Mouse (Mus musculus) c-Kit-positive CD71-positive TER-119-negative erythroid progenitor cells, embryonic 14.5 days (primary cell): ENCODE measurements at regions not wholly inside any gene's neighbourhood (a gene's known extent, or its start where the extent isn't known, plus 50 kb on each side); places are given as distances from the start of the nearest gene placed in this dataset.

Experiments
- DNase-seq: peaks from one replicate; pipeline ENCODE4 v3.0.0-alpha.2; 2013; ENCODE audit warnings: low read depth

DNA sequence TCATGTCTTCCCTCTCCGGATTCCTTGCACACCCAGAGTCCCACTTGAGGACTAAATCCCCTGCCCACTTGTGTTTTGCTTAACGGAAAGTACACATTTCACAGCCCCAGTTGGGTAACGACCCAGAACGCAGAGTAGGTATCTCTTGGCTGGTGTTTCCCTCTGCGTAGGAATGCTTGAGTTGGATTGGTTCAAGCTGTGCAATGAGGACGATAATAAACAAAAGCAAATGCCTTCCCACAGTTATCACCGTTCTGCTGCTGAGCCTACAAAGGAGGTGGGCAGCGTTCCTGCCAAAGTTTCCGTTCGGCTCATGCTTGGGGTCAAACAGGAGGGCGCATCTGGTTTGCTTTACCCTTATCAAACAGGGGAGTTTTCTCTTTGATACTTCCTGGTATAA lies 212.3 kb upstream of the Sfrp2 start:
- no peak for DNase-seq

DNA sequence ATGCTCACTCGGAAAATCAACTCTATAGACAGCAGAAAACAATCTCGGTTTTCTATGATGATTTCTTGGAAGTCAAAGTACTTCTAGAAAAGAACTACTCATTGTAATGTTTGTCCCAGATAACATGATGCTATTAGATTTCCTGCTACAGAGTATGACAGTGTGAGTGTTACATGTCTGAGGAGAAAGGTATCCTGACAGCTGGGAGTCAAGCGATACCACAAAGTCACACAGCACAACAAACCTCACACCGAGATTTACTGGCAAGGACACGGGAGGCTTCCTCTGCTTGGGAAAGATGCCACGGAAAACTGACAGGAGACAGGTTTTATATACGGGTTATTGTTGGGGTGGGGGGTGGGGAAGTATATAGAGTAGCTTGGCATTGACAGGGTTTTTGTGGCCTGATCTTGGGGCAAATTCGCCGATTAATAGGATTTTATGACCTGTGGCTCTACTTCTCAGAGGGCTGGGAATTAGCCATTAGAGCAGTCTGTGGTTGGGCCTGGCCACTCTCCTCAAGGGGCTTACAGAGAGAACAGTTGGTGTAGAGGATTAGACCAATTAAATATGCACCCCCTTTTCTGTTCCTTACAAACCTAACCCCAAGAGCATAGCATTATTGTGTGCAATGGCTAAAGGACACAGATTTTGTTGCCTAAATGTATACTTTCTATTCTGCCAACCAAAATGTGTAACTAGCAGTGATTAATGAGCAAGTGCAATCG lies 209.2 kb upstream of the Sfrp2 start:
- no peak for DNase-seq

DNA sequence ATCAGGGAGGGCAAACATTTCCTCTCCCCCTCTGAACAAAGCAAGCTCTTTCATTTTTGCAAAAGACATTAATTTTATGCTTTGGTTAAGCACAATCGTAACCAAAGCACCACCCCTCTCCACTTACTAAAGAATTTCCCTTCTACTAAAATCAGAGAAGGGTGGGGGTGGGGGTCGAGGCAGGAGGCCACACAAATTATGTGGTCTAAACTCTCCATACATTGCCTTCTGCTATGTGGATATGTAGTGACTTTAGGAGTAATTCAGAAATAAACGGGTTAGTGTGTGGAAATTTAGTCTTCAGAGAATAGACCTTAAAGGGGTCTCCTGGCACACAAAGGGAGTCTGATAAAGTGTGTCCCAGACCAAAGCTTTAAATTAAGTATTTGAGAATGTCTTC lies 204.1 kb upstream of the Sfrp2 start:
- no peak for DNase-seq

DNA sequence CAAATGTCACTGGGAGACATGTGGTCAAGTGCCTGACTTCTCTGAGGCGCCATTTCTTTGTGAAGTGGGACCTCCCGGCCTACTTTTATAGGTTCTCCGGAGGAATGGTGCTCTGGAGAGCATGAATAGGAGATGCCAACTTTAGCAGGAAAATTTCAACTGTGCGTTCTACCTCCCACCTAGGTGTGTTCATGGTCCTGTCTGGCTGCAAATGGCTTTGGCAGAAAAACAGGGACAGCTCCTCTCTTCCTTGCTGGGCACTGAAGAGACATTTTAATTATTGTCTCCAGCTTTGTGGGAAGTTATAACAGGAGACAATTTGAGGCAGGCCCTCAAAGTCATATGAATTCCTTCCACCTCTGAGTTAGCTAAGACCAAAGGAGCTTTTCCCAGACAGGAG lies 190.6 kb upstream of the Sfrp2 start:
- DNase-seq = no peak

DNA sequence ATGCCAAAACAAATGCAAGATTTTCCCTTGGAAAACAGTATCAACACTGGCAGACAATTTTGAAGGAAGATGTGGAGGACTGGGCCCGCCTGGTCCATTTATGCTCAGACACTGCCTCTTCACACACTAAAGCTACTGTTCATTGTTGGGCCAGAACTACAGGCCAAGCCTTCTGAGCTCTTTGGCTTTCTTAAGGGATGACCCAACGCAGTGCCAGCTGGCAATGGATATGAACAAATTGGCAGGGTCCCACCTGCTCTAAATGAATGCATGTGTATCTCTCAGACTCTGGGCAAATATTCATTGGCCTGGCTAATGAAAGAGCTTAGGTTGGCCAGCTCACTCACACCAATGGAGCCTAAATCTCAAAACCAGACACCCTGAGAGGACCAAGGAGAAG lies 190.0 kb upstream of the Sfrp2 start:
- no peak for DNase-seq

DNA sequence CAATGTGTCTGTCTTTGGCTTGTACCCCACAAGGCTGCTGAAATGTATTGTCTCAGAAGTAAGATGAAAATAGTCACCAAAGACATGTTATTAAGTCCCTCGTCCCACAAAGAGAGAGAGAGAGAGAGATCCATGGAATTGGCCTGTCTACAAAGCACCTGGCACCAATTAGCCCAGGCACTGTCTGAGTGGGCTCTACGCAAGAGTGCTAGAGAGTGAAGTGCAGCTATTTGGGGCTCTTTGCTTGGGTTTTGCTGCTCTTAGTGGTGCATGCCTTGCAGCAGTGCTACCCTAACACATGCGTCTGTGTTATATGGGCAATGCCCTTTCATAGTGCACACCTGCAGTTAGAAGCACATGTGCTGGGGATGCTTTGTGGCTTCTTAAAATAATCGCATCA lies 185.4 kb upstream of the Sfrp2 start:
- no peak for DNase-seq

DNA sequence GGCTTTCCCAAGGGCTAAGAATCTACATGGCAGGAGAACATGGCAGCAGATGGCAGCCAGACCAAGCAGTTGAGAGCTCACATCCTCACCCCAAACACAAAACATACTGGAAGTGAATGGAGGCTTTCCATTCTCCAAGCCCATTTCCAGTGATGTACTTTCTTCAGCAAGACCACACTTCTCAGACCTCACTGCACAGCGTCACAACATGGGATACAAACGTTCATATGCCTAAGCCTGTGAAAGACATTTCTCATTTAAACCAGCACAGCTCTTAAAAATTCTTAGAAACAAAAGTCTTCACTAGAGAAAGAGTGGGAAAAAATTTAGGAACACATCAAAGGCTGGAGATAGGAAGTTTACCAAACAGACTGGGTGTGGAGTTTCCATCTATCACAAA lies 183.9 kb upstream of the Sfrp2 start:
- DNase-seq = no peak

DNA sequence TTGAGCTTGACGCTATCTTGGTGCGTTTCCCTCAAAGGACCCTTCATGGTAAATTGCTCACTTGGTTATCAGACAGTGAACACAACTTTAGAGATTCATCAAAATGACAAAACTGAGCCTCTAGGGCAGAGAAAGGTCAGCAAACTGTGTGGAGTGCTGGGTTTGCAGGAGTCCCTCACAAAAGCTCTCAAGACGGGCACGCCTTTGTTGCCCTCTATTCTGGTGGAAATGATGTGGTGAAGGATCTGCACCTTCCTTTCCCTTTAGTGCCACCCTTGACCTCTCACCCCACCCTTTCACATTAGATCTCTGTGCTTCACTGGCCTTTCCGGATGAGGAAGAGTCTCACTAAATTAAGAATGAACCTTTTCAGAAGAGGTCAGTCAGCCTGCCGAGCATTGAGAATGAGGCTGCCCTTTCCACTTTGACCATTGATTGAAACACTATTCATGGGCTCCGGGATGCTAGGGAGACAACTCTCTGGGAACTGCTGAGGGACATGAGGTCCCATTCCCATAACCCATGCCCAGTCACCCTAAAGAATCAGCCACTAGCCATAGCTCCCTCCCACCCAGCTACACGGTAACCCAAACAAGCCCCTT lies 182.9 kb upstream of the Sfrp2 start:
- no peak for DNase-seq

DNA sequence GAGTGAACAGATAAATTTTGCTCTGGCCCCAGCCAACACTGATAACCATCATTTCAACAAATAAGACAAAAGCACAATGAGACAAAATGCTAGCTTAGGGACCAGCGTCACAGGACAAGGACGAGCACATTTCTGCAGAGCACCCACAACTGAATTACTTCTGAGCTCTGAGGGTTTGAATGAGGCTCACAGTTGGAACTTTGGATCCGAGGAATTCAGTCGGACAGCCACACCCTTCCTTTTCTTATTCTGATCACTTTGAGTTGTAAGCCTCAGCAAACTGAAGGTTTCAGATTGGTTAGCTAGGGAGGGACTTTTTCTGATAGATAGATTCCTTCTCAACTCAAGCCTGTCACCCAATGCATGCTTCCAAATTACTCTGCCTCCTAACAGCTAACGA lies 180.0 kb upstream of the Sfrp2 start:
- DNase-seq = no peak

DNA sequence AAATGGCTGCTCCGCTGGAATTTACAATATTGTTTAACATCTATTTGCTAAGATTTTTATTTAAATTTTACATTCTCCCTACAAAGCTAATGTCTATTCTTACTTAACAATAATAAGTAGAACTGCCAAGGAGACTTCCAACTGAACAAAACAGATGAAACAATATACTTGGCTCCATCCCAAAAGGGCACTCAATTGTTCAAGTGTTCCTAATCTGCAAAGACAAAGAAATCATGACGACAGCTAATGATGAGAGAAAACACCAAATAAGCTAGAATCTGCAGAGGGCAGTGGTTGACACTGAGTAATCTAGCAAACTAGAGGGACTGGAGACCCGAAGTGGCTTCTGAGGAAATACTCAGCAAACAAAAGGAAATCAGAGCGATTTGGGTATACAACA lies 179.6 kb upstream of the Sfrp2 start:
- no peak for DNase-seq

DNA sequence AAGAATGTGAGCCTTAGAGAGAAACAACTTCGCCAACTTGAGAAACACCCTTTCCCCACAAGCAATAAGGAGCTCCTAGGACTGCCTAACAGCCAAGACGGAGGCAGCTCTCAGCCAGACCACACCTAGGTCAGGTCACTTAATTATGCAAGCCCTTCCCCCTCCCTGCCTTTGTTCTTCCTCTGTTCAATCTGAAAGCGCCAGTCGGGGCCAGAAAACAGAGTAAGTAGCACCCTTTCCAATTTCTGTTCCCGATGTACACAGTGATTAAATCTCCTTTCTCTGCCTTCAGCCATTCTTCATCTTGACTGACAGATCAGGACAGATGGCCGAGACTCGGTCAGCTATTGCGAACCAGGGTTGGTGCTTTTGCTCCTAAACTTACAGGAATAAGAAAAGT lies 177.0 kb upstream of the Sfrp2 start:
- DNase-seq = no peak

DNA sequence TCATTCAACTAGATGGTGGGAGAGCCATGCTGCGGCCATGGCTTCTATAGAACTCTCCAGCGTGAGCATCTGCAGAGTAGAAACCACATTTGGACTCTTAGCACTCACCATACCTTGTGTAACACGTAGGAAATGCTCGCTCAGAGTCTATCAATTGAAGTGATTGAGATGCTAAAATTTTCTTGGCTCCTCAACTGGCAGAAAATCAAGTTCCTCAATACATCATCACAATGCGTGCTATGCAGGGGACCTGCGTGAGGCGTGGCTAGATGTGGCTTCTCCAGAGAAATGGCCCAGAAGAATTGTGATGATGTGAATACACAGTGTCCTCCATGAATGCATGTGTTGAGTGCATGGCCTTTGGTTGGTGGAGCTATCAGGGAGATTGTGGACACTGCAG lies 174.9 kb upstream of the Sfrp2 start:
- DNase-seq = no peak

DNA sequence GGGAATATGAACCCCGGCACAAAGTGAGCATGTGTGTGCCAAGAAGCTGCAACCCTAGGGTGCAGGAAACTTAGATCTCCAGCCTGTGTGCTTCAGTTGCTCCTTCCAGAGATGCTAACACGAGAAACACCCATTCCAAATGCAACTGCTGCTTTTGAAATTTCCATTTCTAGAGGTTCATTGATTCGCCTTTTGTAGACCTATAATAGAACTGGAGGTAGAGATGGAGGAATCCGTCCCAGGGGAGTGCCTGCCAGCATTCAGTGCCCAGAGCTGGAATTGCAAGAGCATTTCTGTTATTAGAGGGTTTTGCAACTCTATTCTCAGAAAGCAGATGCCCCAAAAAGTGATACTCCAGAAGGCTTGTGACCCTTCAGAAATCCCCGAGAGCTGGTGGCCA lies 172.8 kb upstream of the Sfrp2 start:
- DNase-seq = no peak

DNA sequence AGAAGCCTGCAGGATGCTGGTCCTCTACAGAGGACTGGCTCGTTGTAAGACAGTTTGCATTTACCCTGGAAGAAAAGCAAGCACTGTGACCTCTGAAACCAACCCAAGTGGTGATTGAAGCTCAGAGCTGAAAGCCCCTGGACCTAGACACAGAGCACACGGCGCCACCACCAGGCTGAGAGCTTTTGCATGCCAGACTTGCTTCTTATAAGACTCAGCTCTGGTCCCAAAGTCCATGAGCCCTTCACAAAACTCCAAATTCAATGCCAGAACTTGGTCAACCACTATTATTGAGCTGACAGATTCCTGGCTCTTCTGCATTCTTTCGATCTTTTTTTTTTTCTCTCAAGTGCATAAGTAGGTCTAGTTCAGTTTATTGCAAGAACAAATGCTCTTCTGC lies 164.6 kb upstream of the Sfrp2 start:
- DNase-seq = no peak

DNA sequence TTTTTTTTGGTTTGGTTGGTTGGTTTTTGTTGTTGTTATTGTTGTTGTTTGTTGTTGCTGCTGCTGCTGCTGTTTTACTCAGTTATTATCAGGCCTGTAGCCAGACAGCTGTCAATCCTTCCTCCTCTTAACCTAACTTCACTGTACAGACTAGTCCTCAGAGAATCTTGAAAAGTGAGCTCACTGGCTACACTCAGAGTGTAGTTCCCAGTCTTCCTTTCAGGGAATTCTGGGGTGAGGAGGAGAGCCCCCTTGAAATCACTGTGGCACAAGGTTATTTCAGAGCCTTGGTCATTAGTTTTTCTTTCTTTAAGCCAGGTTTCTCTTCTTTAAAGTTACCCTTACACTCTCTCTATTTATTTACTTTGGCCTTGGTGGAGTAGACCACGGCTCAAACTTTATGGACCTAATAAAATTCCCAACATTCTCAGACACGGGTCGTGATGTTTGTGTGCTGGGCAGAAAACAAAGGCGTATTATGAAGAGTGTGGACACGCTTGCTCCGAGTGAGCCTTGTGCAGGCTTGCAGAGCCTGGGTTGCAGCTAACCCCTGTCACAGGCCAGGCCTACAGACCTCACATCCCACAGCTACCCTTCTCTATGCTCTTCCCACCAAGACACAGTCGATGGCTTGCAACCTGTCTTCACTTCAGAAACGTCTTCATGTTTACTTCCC lies 156.9 kb upstream of the Sfrp2 start:
- no peak for DNase-seq

DNA sequence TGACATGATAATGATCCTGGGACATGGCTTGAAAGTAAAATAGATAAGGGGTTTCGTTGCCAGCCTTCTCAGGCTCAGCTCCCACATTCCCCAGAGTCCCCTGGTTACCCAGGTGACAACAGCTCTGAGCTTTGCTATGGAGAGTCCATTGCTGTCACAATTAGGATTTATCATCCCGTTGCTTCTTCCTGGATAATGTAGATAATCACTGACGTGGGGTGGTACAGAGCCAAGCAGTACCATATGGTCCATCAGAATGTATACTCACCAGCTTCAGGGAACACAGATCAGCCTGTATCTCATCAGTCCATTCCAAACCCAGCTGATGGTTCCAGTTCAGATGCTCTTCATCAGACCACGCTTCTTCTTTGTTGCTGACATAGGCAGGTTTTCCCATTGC lies 145.7 kb upstream of the Sfrp2 start:
- DNase-seq = no peak

DNA sequence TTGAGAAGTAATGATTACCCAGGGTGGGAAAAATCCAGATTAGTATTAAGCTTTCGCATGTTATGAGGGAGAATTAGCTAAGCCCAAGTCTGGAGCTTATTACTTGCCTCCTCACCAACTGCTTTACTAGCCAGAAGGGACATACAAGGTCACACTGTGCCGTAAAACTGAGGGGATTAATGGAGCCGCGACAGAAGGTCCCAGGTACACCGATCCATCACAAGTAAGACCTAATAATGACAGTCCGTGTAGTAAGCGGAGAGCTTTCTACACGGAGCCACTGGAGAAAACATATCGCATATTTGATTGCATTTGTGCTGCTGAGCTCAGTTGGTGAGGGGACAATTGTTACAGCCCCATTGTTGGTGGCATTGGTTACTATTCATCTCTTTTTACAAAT lies 133.1 kb upstream of the Sfrp2 start:
- no peak for DNase-seq

DNA sequence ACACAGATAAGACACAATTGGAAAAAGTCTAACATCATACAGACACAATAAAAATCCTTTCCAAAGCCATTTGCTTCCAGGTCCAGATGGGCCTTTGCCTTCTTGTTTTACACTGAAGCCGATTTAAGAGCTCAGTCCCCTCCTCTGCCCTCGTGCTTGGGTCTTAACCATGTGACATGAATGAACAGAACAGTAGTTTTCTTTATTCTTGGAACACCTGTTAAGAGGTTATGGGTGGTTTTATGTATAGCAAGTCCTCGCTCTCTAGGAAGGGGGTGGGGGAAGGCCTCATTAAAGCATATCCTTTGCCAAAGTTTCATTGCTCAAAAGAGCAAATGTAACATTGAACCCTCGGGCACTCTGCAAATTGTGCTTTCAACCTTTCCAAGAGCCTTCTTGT lies 125.7 kb upstream of the Sfrp2 start:
- no peak for DNase-seq

DNA sequence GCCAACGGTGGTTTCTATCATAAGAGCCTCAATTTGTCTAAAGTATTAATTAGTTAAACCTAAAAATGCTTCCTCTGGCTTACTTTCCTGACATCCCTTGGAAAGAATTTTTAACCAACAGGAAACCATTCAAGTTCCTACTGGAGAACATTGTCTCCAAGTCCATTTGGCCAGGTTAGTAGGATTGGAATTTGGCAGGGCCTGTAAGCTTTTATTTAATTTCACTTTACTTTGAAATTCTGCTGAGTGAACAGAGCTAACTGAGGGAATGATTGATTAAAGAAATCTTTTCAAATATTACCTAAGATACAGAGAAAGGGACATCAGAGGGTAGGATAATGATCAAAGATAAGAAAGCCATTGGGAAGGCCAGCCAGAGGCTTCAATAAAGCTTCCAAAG lies 102.4 kb upstream of the Sfrp2 start:
- DNase-seq = no peak

DNA sequence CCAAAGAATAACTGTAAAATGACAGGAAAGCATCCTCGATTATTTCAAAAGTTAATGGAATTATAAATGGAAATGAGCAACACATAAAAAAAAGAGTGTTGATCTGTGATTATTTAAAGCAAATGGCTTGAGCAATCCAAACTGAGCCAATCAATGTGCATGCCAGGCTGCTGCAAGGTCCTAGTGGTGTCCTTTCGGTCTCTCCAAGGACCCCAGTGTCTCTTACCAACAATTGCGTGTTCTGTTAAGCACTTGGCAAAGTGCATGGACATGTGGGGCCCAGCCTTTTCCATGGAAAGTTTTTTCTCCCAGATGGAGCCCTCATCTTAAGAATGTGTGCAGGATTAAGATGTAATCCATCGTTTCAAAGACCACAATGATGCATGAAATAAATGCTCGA lies 90.0 kb upstream of the Sfrp2 start:
- DNase-seq = no peak

DNA sequence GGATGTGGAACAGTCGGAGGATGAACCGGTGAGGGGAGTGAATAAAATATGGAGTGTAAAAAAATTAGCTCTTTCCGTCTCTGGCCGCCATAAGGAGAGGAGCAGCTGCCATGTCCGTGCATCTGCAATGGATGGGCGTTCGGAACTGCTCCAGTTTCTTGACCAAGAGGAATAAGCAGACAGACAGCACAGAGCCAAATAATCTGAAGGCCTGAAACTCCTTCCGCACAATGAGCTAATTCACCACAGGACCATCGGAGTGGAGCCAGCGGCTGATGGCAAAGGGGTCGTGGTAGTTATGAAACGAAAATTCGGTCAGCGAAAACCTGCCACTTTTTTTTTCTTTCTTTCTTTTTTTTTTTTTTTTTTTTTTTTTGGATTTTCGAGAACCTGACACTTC lies 79.5 kb upstream of the Sfrp2 start:
- no peak for DNase-seq

DNA sequence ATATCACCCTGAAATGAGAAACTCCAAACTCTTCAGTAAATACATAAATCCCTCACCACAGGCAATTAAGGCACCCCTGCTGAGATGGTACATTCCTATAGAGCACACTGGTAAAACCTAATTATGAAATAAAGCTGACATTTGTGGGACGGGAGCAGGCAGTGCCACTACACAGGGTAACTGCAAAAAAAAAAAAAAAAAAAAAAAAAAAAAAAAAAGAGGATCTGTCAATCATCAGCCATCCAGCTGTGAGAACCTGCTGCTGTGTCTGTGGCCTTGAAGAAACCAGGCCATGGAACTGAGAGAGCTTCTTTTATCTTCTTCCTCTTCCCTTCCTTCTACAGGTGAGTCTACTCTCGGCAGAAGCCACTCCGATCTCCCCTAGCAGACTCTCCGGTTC lies 78.6 kb upstream of the Sfrp2 start:
- DNase-seq = no peak

DNA sequence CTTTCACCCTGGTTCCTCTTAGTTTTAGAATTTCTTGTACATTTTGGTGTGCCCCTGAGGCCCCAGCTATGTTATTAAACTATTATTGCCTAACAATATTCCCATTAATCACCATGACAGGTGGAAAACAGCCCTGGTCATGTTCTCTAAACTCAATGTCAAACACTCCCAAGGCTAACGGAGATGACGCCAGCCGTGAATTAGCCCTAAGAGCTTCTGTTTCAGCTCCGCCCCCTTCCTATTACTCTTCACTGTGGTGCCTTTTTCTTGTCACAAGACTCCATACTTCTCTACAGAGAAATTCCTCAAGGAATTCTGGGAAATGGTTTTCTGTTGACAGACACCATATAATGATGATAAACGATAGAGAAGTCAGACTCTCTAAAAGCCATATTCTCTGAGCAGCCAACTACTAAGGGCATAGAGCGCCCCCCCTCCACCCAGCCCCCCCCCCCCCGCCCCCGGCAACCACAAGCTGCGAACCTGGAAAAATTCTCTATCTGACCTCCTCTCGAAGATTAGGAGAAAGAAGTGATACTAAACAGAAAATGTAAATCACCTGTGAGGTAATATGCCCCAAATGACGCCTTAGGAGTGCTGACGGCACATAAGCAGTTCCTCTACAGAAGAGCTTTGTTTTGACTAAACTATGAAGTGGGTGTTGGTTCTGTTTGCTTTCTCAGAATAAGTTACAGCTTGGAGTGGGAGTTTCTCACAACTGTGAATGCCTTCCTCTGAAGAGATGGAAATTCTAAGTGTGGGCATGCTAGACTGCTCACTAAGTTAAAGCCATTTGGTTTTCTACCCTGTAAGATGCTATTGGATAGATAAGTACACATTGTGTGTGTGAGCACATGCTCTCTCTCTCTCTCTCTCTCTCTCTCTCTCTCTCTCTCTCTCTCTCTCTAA lies 76.8 kb upstream of the Sfrp2 start:
- DNase-seq = no peak
